Mouse (Mus musculus) lung, postnatal 0 days (tissue): ENCODE results near the gene Crtc2. TPM values are rescaled to one million over a fixed set of nuclear protein-coding genes. Genes with fewer than 3 reads are reported as not detected.

Experiments used
- ATAC-seq: fragments of 200-750 bp; cut with Nextera tagmentation; 2 replicates; pipeline ENCODE4 v1.8.0; 2017; ENCODE audit warnings: moderate library complexity
- DNase-seq: peaks from one replicate; pipeline ENCODE4 v3.0.0-alpha.2; 2016; ENCODE audit warnings: low spot score
- H3K27ac ChIP-seq: fragments of 300-500 bp; sonication (generic); 2 replicates; pipeline ENCODE4 v1.5.1; 2014; ENCODE audit warnings: antibody characterized with exemption, mild to moderate bottlenecking, low read length, mixed read lengths
- H3K27me3 ChIP-seq: fragments of 300-500 bp; sonication (generic); replicated peaks from 2 replicates; pipeline ENCODE4 v1.6.1; 2014; ENCODE audit warnings: low read length, mixed read lengths; ENCODE audit not compliant: insufficient read depth
- H3K36me3 ChIP-seq: fragments of 300-500 bp; sonication (generic); 2 replicates; pipeline ENCODE4 v1.6.1; 2014; ENCODE audit warnings: low read length, mixed read lengths; ENCODE audit not compliant: insufficient read depth
- H3K4me1 ChIP-seq: fragments of 300-500 bp; sonication (generic); 2 replicates; pipeline ENCODE4 v1.6.1; 2014; ENCODE audit warnings: antibody characterized with exemption, low read depth, low read length, mixed read lengths; ENCODE audit not compliant: insufficient read depth
- H3K4me2 ChIP-seq: fragments of 300-500 bp; sonication (generic); replicated peaks from 2 replicates; pipeline ENCODE4 v1.6.1; 2014; ENCODE audit warnings: low read depth, mild to moderate bottlenecking, low read length, moderate library complexity, mixed read lengths
- H3K4me3 ChIP-seq: fragments of 300-500 bp; sonication (generic); 2 replicates; pipeline ENCODE4 v1.5.1; 2014; ENCODE audit warnings: low read depth, low read length
- H3K9ac ChIP-seq: fragments of 300-500 bp; sonication (generic); replicated peaks from 2 replicates; pipeline ENCODE4 v1.6.1; 2014; ENCODE audit warnings: low read depth, mild to moderate bottlenecking
- H3K9me3 ChIP-seq: fragments of 300-500 bp; sonication (generic); 2 replicates; pipeline ENCODE4 v1.6.1; 2016; ENCODE audit warnings: low read length, mixed read lengths
- CTCF ChIP-seq: IDR thresholded peaks from 2 replicates; pipeline ENCODE4 v1.5.1; 2016; ENCODE audit warnings: antibody characterized with exemption, mild to moderate bottlenecking
- EP300 ChIP-seq: IDR thresholded peaks from 2 replicates; pipeline ENCODE4 v1.6.1; 2016; ENCODE audit warnings: antibody characterized with exemption, mild to moderate bottlenecking, control low read depth
- WGBS: fragments of 180-500 bp; shearing (Covaris S2); extraction: QIAGEN DNeasy Blood & Tissue Kit; methylation state at CpG from one replicate; pipeline ENCODE4 v1.1.7; 2014; 5-methylcytosine and 5-hydroxymethylcytosine counted together
- polyA plus RNA-seq: library from polyadenylated mRNA; unstranded; fragments of >200 nt; fragmentation: Nextera tagmentation; extraction: Ambion mirVana; gene quantifications from 2 replicates; pipeline ENCODE4 v1.2.1, GENCODE M21; 2015

The Crtc2 gene
- polyA plus RNA-seq, 1 experiment from 2014 or later = 16.2 TPM

GRCm38 (mm10) chr3:90263121-90263771 is 9.3 kb downstream of the Crtc2 start:
- H3K4me2 ChIP-seq = no peak overlapping the region
- TF ChIP-seq CTCF (no peak), EP300 (no peak)
- no peaks in the 10 kb centered on the region for H3K9me3 ChIP-seq
- H3K27ac ChIP-seq = no peak overlapping the region
- no peak for ATAC-seq
- WGBS = 94% methylated on average over 5 of the region's 5 CpGs
- no peak overlapping the region for H3K4me3 ChIP-seq
- no peak overlapping the region for H3K9ac ChIP-seq
- H3K4me1 ChIP-seq = 0 out of 2 replicates have a peak, but pooled peaks cover 7% of the 10 kb centered on the region
- no peaks in the 10 kb centered on the region for H3K27me3 ChIP-seq
- H3K36me3 ChIP-seq = peaks cover 33% of the 10 kb centered on the region
- DNase-seq = no peak

GRCm38 (mm10) chr3:90264687-90265033 is 10.7 kb downstream of the Crtc2 start:
- Histone ChIP-seq H3K9me3 (no peaks in the 10 kb centered on the region), H3K27ac (peak overlapping the region; percentile 98; the same call in 1 of the 2 replicates), H3K4me3 (peak overlapping the region; percentile 76), H3K9ac (peak overlapping the region; percentile 62; the same call in 1 of the 2 replicates), H3K27me3 (no peaks in the 10 kb centered on the region), H3K4me1 (0 out of 2 replicates have a peak, but pooled peaks cover 7% of the 10 kb centered on the region), H3K36me3 (peaks cover 22% of the 10 kb centered on the region), H3K4me2 (peak overlapping the region; percentile 77)
- no peak for DNase-seq
- 33% methylated on average over 10 of the region's 10 CpGs for WGBS
- TF ChIP-seq EP300 (no peak), CTCF (no peak)
- no peak for ATAC-seq

GRCm38 (mm10) chr3:90265034-90265931 is 11.3 kb downstream of the Crtc2 start, which contains the start of gene Dennd4b:
Gene Dennd4b, plus strand, starts transcription at chr3:90265185.
- no peaks in the 10 kb centered on the region for H3K9me3 ChIP-seq
- peak within 1 kb of the TSS; percentile 77 for H3K4me2 ChIP-seq
- H3K4me3 ChIP-seq = peak within 1 kb of the TSS; percentile 76
- peak within 1 kb of the TSS; percentile 62 for H3K9ac ChIP-seq
- no peaks in the 10 kb centered on the region for H3K27me3 ChIP-seq
- 0 out of 2 replicates have a peak, but pooled peaks cover 7% of the 10 kb centered on the region for H3K4me1 ChIP-seq
- TF ChIP-seq CTCF = peak; percentile 95
- TF ChIP-seq EP300 = no peak
- peaks cover 20% of the 10 kb centered on the region; the same call in 1 of the 2 replicates for H3K36me3 ChIP-seq
- DNase-seq (peak; percentile 96), ATAC-seq (peak; percentile 94)
- peak within 1 kb of the TSS; percentile 98 for H3K27ac ChIP-seq
- WGBS = under 1% methylated on average over 50 of the region's 87 CpGs

- ATAC-seq (no peak), DNase-seq (peak; percentile 65)
- Histone ChIP-seq H3K4me2 (peak overlapping the region; percentile 77), H3K9ac (peak overlapping the region; percentile 62), H3K9me3 (no peaks in the 10 kb centered on the region), H3K4me1 (0 out of 2 replicates have a peak, but pooled peaks cover 7% of the 10 kb centered on the region), H3K4me3 (peak overlapping the region; percentile 76), H3K27me3 (no peaks in the 10 kb centered on the region), H3K27ac (peak overlapping the region; percentile 98), H3K36me3 (peaks cover 20% of the 10 kb centered on the region; the same call in 1 of the 2 replicates)
- 17% methylated on average over 16 of the region's 16 CpGs for whole genome bisulfite sequencing
- TF ChIP-seq CTCF (no peak), EP300 (no peak)
Observed at GRCm38 (mm10) chr3:90265932-90266741, 12.2 kb downstream of the Crtc2 start.

GRCm38 (mm10) chr3:90266901-90267775 is 13.2 kb downstream of the Crtc2 start:
- no peak overlapping the region for H3K4me3 ChIP-seq
- TF ChIP-seq CTCF = no peak
- TF ChIP-seq EP300 = no peak
- H3K36me3 ChIP-seq = peaks cover 12% of the 10 kb centered on the region; the same call in 1 of the 2 replicates
- no peak overlapping the region; the same call in 1 of the 2 replicates for H3K4me2 ChIP-seq
- no peaks in the 10 kb centered on the region for H3K9me3 ChIP-seq
- 0 out of 2 replicates have a peak, but pooled peaks cover 7% of the 10 kb centered on the region for H3K4me1 ChIP-seq
- 0 out of 2 replicates have a peak overlapping the region, but pooled peaks have one; percentile 62 for H3K9ac ChIP-seq
- no peaks in the 10 kb centered on the region for H3K27me3 ChIP-seq
- no peak for ATAC-seq
- 85% methylated on average over 20 of the region's 20 CpGs for WGBS
- DNase-seq = no peak
- H3K27ac ChIP-seq = 0 out of 2 replicates have a peak overlapping the region, but pooled peaks have one; percentile 98
